Mouse (Mus musculus): ENCODE measurements around the gene Ift81. TPM values are rescaled to one million over a fixed set of nuclear protein-coding genes. Genes with fewer than 3 reads are reported as not detected.
"Not testable (repeated sequence)": the region's sequence is repeated elsewhere in the genome, so short reads cannot be mapped to it uniquely, and the experiment has no call there.

Gene Ift81
- polyA plus RNA-seq (2016; fragmentation: Nextera tagmentation; extraction: Ambion mirVana) = 39.6 and 45.3 TPM in 2 replicates

- Histone ChIP-seq H3K36me3 (peaks cover 16% of the 10 kb centered on the region), H3K4me1 (replicated peaks) (peaks cover 28% of the 10 kb centered on the region), H3K27ac (peak within 1 kb of the TSS; percentile 98), H3K4me3 (peak within 1 kb of the TSS; percentile 73), H3K9me3 (no peaks in the 10 kb centered on the region), H3K27me3 (ENCODE audit: insufficient read depth, poor library complexity, severe bottlenecking) (no peaks in the 10 kb centered on the region)
- peak; percentile 96 for DNase-seq (ENCODE audit: low spot score)
- 2% methylated on average over 67 of the region's 67 CpGs for WGBS
Observed at GRCm38 (mm10) chr5:122613908-122614732, at the start of gene Ift81. TSS of gene Ift81 (minus strand) at chr5:122614518.

DNA sequence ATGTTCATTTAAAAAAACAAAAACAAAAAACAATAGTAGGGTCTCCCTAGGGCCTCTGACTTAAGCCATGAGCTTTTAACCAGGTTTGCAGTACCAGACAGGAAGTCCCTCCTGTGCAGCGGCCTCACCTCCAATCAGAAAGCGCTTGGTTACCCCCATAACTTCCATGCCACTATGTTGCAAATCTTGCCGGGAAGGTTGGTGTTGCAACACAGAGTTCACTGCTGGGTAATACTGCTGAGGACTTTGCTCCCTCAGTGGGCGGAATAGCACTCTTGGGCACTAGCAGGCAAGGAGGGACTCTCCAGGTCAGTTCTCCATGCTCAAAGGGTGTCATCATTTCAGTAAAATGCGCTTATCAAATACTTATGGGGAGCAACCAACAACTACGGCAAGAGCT, 48.2 kb upstream of the Ift81 start:
- WGBS = 94% methylated on average over 6 of the region's 6 CpGs
- H3K36me3 ChIP-seq = no peaks in the 10 kb centered on the region

GRCm38 (mm10) chr5:122656808-122657207, 42.5 kb upstream of the Ift81 start:
- H3K4me3 ChIP-seq = no peak overlapping the region
- no peaks in the 10 kb centered on the region for H3K9me3 ChIP-seq
- H3K27ac ChIP-seq = no peak overlapping the region
- H3K27me3 ChIP-seq (ENCODE audit: insufficient read depth, poor library complexity, severe bottlenecking) = no peaks in the 10 kb centered on the region
- H3K4me1 ChIP-seq (replicated peaks) = peaks cover 33% of the 10 kb centered on the region
- DNase-seq (ENCODE audit: low spot score) = no peak
- H3K36me3 ChIP-seq = no peaks in the 10 kb centered on the region
- 92% methylated on average over 12 of the region's 12 CpGs for WGBS

More for the DNA sequence above, 48.2 kb upstream of the Ift81 start:
- Histone ChIP-seq H3K4me3 (no peak overlapping the region), H3K9me3 (no peaks in the 10 kb centered on the region; the same call in 1 of the 2 replicates), H3K27ac (no peak overlapping the region), H3K4me1 (replicated peaks) (0 out of 2 replicates have a peak, but pooled peaks cover 2% of the 10 kb centered on the region), H3K27me3 (ENCODE audit: insufficient read depth, poor library complexity, severe bottlenecking) (no peaks in the 10 kb centered on the region)
- DNase-seq (ENCODE audit: low spot score) = no peak

GRCm38 (mm10) chr5:122654268-122654573, 39.9 kb upstream of the Ift81 start:
- peaks cover 6% of the 10 kb centered on the region; the same call in 1 of the 2 replicates for H3K27me3 ChIP-seq (ENCODE audit: insufficient read depth, poor library complexity, severe bottlenecking)
- H3K9me3 ChIP-seq = no peaks in the 10 kb centered on the region
- 50% methylated on average over 5 of the region's 5 CpGs for WGBS
- 0 out of 2 replicates have a peak overlapping the region, but pooled peaks have one; percentile 1 for H3K4me3 ChIP-seq
- no peak for DNase-seq (ENCODE audit: low spot score)
- peak overlapping the region; percentile 78 for H3K27ac ChIP-seq
- H3K36me3 ChIP-seq = no peaks in the 10 kb centered on the region
- H3K4me1 ChIP-seq (replicated peaks) = peaks cover 33% of the 10 kb centered on the region

GRCm38 (mm10) chr5:122653446-122654267, 39.3 kb upstream of the Ift81 start:
- peak overlapping the region; percentile 78 for H3K27ac ChIP-seq
- H3K27me3 ChIP-seq (ENCODE audit: insufficient read depth, poor library complexity, severe bottlenecking) = peaks cover 6% of the 10 kb centered on the region; the same call in 1 of the 2 replicates
- no peaks in the 10 kb centered on the region for H3K9me3 ChIP-seq
- H3K4me3 ChIP-seq = 0 out of 2 replicates have a peak overlapping the region, but pooled peaks have one; percentile 1
- no peaks in the 10 kb centered on the region for H3K36me3 ChIP-seq
- WGBS = 29% methylated on average over 15 of the region's 15 CpGs
- H3K4me1 ChIP-seq (replicated peaks) = peaks cover 33% of the 10 kb centered on the region
- peak; percentile 51 for DNase-seq (ENCODE audit: low spot score)

DNA sequence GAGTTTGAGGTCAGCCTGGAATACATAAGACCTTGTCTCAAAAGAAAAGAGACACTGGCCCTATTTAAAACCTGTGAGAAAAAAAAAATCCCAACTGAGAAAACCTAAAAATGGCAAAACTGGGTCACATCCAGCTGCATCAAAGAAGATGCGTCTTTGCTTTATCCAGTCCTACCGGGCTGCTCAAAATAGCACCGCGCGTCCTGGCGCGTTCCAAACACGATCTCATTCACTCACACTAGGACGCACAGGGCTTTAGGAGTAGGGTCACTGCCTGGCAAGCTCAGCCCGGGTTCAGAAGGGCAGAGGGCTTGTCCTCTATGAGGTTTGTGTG, 38.8 kb upstream of the Ift81 start:
- DNase-seq (ENCODE audit: low spot score) = no peak
- Histone ChIP-seq H3K36me3 (no peaks in the 10 kb centered on the region), H3K27me3 (ENCODE audit: insufficient read depth, poor library complexity, severe bottlenecking) (peaks cover 6% of the 10 kb centered on the region; the same call in 1 of the 2 replicates), H3K4me3 (no peak overlapping the region), H3K9me3 (no peaks in the 10 kb centered on the region), H3K4me1 (replicated peaks) (peaks cover 33% of the 10 kb centered on the region), H3K27ac (peak overlapping the region; percentile 78)
- 58% methylated on average over 10 of the region's 10 CpGs for WGBS

DNA sequence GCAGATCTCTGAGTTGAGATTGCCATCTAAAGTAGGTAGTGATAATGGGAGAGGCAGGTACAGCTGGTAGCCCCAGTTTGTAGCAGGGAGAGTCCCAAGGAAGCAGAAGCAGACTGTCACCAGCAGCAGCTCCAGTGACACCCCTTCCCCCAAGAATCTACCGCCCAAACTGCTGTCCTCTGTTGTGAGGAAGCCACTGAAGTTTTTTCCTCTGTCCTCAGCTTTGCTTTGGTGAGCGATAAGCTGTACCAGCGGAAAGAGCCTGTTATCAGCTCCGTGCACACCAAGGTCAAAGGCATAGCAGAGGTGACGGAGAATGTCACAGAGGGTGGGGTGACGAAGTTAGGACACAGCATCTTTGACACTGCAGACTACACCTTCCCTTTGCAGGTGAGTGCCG, 38.2 kb upstream of the Ift81 start:
- no peaks in the 10 kb centered on the region for H3K9me3 ChIP-seq
- peaks cover 31% of the 10 kb centered on the region for H3K4me1 ChIP-seq (replicated peaks)
- H3K27ac ChIP-seq = peak overlapping the region; percentile 78
- no peak overlapping the region for H3K4me3 ChIP-seq
- H3K27me3 ChIP-seq (ENCODE audit: insufficient read depth, poor library complexity, severe bottlenecking) = peaks cover 6% of the 10 kb centered on the region; the same call in 1 of the 2 replicates
- H3K36me3 ChIP-seq = no peaks in the 10 kb centered on the region
- 82% methylated on average over 7 of the region's 7 CpGs for WGBS
- no peak for DNase-seq (ENCODE audit: low spot score)

DNA sequence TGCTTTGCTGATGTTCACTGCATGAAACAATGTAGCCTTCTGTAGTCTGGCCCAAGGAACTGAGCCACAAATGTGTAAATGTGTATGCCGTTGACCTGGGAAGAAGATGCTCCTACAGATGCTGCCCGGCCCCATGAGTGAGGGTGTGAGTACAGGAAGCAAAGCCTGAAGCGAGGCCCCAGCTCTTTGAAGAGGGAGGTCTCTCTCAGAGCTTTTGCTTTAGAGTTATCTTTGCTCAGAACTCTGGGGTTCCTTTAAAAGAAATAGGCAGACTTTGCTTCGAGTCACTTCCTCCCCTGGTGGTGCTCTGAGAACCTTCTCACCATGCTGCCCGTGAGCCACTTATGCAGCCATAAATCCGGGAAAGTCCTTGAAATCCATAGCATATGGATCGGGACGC, 35.8 kb upstream of the Ift81 start:
- DNase-seq (ENCODE audit: low spot score) = no peak
- Histone ChIP-seq H3K27ac (no peak overlapping the region), H3K27me3 (ENCODE audit: insufficient read depth, poor library complexity, severe bottlenecking) (peaks cover 6% of the 10 kb centered on the region; the same call in 1 of the 2 replicates), H3K9me3 (no peaks in the 10 kb centered on the region), H3K36me3 (no peaks in the 10 kb centered on the region), H3K4me3 (no peak overlapping the region), H3K4me1 (replicated peaks) (peaks cover 33% of the 10 kb centered on the region)
- 92% methylated on average over 8 of the region's 8 CpGs for WGBS

- Histone ChIP-seq H3K9me3 (no peaks in the 10 kb centered on the region), H3K36me3 (no peaks in the 10 kb centered on the region), H3K4me1 (replicated peaks) (peaks cover 27% of the 10 kb centered on the region), H3K4me3 (no peak overlapping the region), H3K27me3 (ENCODE audit: insufficient read depth, poor library complexity, severe bottlenecking) (peaks cover 6% of the 10 kb centered on the region; the same call in 1 of the 2 replicates), H3K27ac (no peak overlapping the region)
- 82% methylated on average over 8 of the region's 8 CpGs for WGBS
- no peak for DNase-seq (ENCODE audit: low spot score)
Observed at GRCm38 (mm10) chr5:122649264-122649663, 34.9 kb upstream of the Ift81 start.

- H3K27me3 ChIP-seq (ENCODE audit: insufficient read depth, poor library complexity, severe bottlenecking) = not testable (repeated sequence)
- 94% methylated on average over 14 of the region's 14 CpGs for WGBS
- H3K4me1 ChIP-seq (replicated peaks) = peaks cover 25% of the 10 kb centered on the region
Observed at GRCm38 (mm10) chr5:122647952-122648374, 33.6 kb upstream of the Ift81 start.

DNA sequence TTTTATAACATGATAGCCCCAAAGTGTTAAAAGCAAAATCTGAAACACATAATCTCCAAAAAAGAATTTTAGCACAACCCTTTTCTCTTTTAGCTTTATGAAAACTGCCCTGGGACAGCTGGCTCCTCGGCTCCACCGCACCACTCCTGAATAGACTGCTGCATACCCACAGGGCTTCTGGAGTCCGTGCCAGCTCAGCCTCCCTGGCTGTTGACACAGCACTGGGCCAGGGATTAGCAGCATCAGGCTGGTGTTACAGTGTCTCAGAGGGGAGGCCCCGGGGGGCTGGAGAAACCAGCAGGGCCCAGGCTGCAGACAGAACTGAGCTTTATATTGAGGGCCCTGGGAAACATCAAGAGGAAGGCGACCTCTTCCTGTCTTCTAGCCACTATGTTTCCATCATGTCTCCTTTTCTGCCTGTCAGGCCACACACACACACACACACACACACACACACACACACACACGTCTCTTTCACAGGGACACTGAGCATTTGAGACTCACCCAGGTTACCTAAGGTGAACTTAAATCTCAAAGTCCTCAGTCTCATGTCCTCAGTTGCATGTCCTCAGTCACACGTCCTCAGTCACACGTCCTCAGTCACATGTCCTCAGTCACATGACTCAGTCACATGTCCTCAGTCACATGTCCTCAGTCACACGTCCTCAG, 33.1 kb upstream of the Ift81 start:
- Histone ChIP-seq H3K9me3 (no peaks in the 10 kb centered on the region), H3K4me1 (replicated peaks) (peaks cover 20% of the 10 kb centered on the region), H3K27me3 (ENCODE audit: insufficient read depth, poor library complexity, severe bottlenecking) (peaks cover 6% of the 10 kb centered on the region; the same call in 1 of the 2 replicates), H3K36me3 (no peaks in the 10 kb centered on the region), H3K27ac (peak overlapping the region; percentile 50; the same call in 1 of the 2 replicates), H3K4me3 (no peak overlapping the region)
- no peak for DNase-seq (ENCODE audit: low spot score)
- 78% methylated on average over 9 of the region's 9 CpGs for WGBS

More at GRCm38 (mm10) chr5:122647952-122648374, 33.6 kb upstream of the Ift81 start:
- H3K36me3 ChIP-seq; H3K9me3 ChIP-seq; DNase-seq (ENCODE audit: low spot score); H3K27ac ChIP-seq; H3K4me3 ChIP-seq: not testable (repeated sequence)

DNA sequence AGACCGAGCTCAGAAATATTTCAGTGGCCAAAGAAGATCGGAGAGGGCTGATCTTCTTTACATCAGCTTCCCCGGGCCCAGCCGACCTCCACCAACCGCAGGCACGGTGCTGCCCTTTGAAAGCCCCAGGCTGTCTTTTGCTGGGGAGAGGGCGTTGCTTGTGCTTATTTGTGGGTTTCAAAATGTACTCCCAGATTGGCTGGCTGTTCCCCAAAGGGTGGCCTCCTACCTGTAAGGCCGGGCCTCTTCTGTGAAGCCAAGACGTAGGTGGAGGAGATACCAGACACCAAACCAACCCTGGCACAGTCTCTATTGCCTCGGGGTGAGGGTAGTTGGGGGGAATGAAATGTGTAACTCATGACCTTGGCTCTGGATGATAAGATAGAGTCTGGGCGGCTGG, 31.7 kb upstream of the Ift81 start:
- no peak overlapping the region for H3K4me3 ChIP-seq
- peaks cover 6% of the 10 kb centered on the region; the same call in 1 of the 2 replicates for H3K27me3 ChIP-seq (ENCODE audit: insufficient read depth, poor library complexity, severe bottlenecking)
- no peak overlapping the region for H3K27ac ChIP-seq
- no peaks in the 10 kb centered on the region for H3K9me3 ChIP-seq
- no peak for DNase-seq (ENCODE audit: low spot score)
- no peaks in the 10 kb centered on the region for H3K36me3 ChIP-seq
- 91% methylated on average over 11 of the region's 11 CpGs for whole genome bisulfite sequencing
- peaks cover 15% of the 10 kb centered on the region for H3K4me1 ChIP-seq (replicated peaks)
